Mouse (Mus musculus): ENCODE results near the gene Lhx4. TPM values are rescaled to one million over a fixed set of nuclear protein-coding genes. Genes with fewer than 3 reads are reported as not detected.

The Lhx4 gene
- polyA plus RNA-seq, 1 experiment from 2014 or later, result 3.5 TPM

DNA sequence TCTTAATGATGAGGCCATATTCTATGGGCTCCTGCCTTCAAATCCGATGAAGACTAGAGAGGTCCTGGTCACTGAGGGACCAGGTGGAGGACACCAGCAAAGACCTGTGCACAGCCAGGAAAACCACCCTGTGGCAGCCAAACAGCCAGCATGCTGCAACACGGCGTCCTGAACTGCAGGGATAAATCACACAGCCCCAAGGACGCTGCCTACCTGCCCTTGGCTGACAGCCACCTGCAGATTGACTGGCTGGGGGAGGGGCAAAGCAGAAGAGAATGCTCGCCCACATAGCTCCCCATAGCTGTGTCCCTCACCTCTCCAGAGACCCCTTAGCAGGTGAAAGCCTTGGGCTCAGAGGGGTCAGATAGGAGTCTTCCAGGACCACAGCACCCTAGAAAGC lies 31.5 kb downstream of the Lhx4 start:
- Histone ChIP-seq H3K36me3 (no peaks in the 10 kb centered on the region), H3K4me3 (no peak overlapping the region), H3K4me1 (peaks cover 3% of the 10 kb centered on the region; the same call in 1 of the 2 replicates), H3K9ac (replicated peaks) (no peak overlapping the region), H3K27me3 (peaks cover 94% of the 10 kb centered on the region), H3K4me2 (replicated peaks) (no peak overlapping the region), H3K27ac (replicated peaks) (no peak overlapping the region), H3K9me3 (no peaks in the 10 kb centered on the region)
- 61% methylated on average over 5 of the region's 5 CpGs for WGBS
- ATAC-seq (ENCODE audit: low FRiP score, low read depth), result no peak

DNA sequence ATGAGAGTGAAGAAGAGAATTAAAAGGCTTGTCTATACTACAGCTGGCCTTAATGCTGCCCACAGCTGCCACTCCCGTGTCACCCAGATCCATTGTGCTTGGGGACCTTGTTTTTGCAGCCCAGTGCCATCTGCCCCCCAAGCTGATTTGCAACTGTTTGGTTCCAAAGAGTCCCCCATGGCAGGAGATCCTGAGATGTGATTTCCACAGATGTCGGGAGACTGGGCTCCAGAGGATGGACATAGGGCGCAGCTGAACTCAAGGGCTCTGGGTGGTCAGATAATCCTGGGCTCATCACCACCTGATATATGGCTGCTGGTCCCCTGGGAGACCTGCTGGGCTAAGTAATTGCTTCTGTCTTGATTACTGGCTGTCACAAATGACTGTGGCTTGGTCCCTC lies 32.6 kb downstream of the Lhx4 start:
- no peaks in the 10 kb centered on the region for H3K9me3 ChIP-seq
- ATAC-seq (ENCODE audit: low FRiP score, low read depth), result no peak
- no peaks in the 10 kb centered on the region for H3K36me3 ChIP-seq
- no peak overlapping the region for H3K27ac ChIP-seq (replicated peaks)
- no peak overlapping the region for H3K4me2 ChIP-seq (replicated peaks)
- no peak overlapping the region for H3K4me3 ChIP-seq
- H3K4me1 ChIP-seq, result peaks cover 3% of the 10 kb centered on the region; the same call in 1 of the 2 replicates
- no peak overlapping the region for H3K9ac ChIP-seq (replicated peaks)
- H3K27me3 ChIP-seq, result peaks cover 93% of the 10 kb centered on the region
- WGBS, result 72% methylated on average over 3 of the region's 3 CpGs

- no peaks in the 10 kb centered on the region for H3K9me3 ChIP-seq
- WGBS, result 93% methylated on average over 12 of the region's 12 CpGs
- no peak overlapping the region for H3K4me3 ChIP-seq
- H3K36me3 ChIP-seq, result no peaks in the 10 kb centered on the region
- peaks cover 85% of the 10 kb centered on the region for H3K27me3 ChIP-seq
- no peak overlapping the region for H3K9ac ChIP-seq (replicated peaks)
- peaks cover 3% of the 10 kb centered on the region; the same call in 1 of the 2 replicates for H3K4me1 ChIP-seq
- ATAC-seq (ENCODE audit: low FRiP score, low read depth), result no peak
- H3K27ac ChIP-seq (replicated peaks), result no peak overlapping the region
- H3K4me2 ChIP-seq (replicated peaks), result no peak overlapping the region
These were observed 34.2 kb downstream of the Lhx4 start for GRCm38 (mm10) chr1:155717301-155717700.

DNA sequence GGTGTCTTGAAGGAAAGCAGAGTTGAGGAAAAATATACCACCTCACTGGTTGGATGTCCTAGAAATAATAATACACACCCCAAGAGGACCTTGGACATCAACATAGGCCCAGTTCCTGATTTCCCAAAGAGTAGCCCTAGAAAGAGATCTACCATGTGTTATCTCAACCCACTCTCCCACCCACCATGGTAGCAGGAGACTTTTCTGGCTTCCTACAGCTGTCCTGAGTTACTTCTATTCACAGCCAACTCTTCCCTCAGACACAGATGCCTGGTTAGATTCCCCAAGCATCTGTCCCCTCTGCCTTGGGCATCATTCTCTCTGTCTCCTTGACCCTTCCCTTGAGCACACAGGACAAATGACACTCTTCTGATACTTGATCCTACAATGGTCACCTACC lies 36.1 kb downstream of the Lhx4 start:
- H3K9ac ChIP-seq (replicated peaks), result no peak overlapping the region
- ATAC-seq (ENCODE audit: low FRiP score, low read depth), result no peak
- no peak overlapping the region for H3K4me2 ChIP-seq (replicated peaks)
- H3K27ac ChIP-seq (replicated peaks), result no peak overlapping the region
- peaks cover 3% of the 10 kb centered on the region; the same call in 1 of the 2 replicates for H3K4me1 ChIP-seq
- H3K4me3 ChIP-seq, result no peak overlapping the region
- peaks cover 74% of the 10 kb centered on the region for H3K27me3 ChIP-seq
- H3K36me3 ChIP-seq, result no peaks in the 10 kb centered on the region
- no peaks in the 10 kb centered on the region for H3K9me3 ChIP-seq

- H3K27ac ChIP-seq (replicated peaks), result no peak overlapping the region
- H3K9me3 ChIP-seq, result no peaks in the 10 kb centered on the region
- no peak for ATAC-seq (ENCODE audit: low FRiP score, low read depth)
- no peaks in the 10 kb centered on the region for H3K36me3 ChIP-seq
- H3K27me3 ChIP-seq, result peaks cover 61% of the 10 kb centered on the region
- H3K4me3 ChIP-seq, result no peak overlapping the region
- H3K4me1 ChIP-seq, result no peaks in the 10 kb centered on the region; the same call in 1 of the 2 replicates
- no peak overlapping the region for H3K4me2 ChIP-seq (replicated peaks)
- WGBS, result 59% methylated on average over 2 of the region's 2 CpGs
- H3K9ac ChIP-seq (replicated peaks), result no peak overlapping the region
These were observed 38.2 kb downstream of the Lhx4 start for GRCm38 (mm10) chr1:155713306-155713705.

DNA sequence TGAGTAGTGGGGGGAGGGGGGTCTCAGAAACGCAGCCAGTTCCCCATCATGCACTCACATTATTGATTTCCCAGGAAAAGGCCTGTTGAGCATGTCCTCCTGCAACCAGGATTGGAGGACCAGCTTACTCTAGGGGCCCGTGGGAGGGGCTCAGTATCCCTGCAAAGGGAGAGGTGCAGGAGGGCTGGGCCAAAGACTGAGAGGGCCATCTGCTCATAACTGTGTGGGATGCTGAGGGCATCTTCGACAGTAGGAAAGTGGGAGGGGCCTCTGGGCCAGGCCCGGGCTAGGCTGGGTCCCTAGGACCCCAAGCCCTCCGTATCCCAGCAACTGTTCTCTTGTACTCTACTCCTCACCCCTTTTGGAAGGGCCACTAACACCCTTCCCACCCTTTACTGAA lies 47.3 kb downstream of the Lhx4 start:
- Histone ChIP-seq H3K4me2 (replicated peaks) (no peak overlapping the region), H3K9ac (replicated peaks) (no peak overlapping the region), H3K4me3 (no peak overlapping the region), H3K9me3 (no peaks in the 10 kb centered on the region), H3K4me1 (no peaks in the 10 kb centered on the region; the same call in none of the 2 replicates), H3K27ac (replicated peaks) (no peak overlapping the region), H3K36me3 (no peaks in the 10 kb centered on the region), H3K27me3 (peaks cover 12% of the 10 kb centered on the region)
- peak; percentile 77 for ATAC-seq (ENCODE audit: low FRiP score, low read depth)
- 59% methylated on average over 5 of the region's 5 CpGs for WGBS

DNA sequence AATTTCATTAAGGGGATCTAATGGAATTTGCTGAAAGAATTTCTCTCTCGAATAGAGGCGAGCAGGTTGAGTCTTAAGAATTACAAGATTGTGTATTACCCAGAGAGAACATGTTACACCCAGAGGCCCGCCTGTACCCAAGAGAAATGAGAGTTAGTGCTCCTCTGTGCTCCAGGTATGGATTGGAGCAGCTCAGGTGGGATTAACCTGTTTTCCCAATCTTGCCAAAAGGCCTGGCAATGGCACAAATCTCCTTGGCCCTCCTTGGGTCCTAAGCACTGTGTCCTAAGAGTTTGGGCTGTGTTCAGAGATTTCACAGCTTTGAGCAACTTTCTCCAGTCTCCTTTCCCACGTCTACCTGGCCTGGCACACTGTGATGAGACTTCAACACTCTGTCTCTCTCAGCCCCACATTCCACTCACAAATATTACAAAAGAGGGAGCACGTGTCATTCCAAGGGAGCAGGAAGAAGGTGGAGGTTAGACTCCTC lies 48.2 kb downstream of the Lhx4 start:
- H3K27ac ChIP-seq (replicated peaks), result no peak overlapping the region
- ATAC-seq (ENCODE audit: low FRiP score, low read depth), result no peak
- peaks cover 7% of the 10 kb centered on the region for H3K4me1 ChIP-seq
- no peaks in the 10 kb centered on the region for H3K36me3 ChIP-seq
- H3K27me3 ChIP-seq, result peaks cover 12% of the 10 kb centered on the region
- 87% methylated on average over 5 of the region's 5 CpGs for WGBS
- no peak overlapping the region for H3K9ac ChIP-seq (replicated peaks)
- no peak overlapping the region for H3K4me3 ChIP-seq
- H3K4me2 ChIP-seq (replicated peaks), result no peak overlapping the region
- H3K9me3 ChIP-seq, result no peaks in the 10 kb centered on the region

- peaks cover 7% of the 10 kb centered on the region for H3K4me1 ChIP-seq
- H3K36me3 ChIP-seq, result no peaks in the 10 kb centered on the region
- no peak for ATAC-seq (ENCODE audit: low FRiP score, low read depth)
- no peak overlapping the region for H3K4me2 ChIP-seq (replicated peaks)
- H3K9ac ChIP-seq (replicated peaks), result no peak overlapping the region
- H3K27ac ChIP-seq (replicated peaks), result no peak overlapping the region
- no peak overlapping the region for H3K4me3 ChIP-seq
- H3K27me3 ChIP-seq, result peaks cover 14% of the 10 kb centered on the region
- no peaks in the 10 kb centered on the region for H3K9me3 ChIP-seq
These were observed 50.6 kb downstream of the Lhx4 start for GRCm38 (mm10) chr1:155700886-155701285.

GRCm38 (mm10) chr1:155698373-155699159 lies 52.9 kb downstream of the Lhx4 start:
- no peak for ATAC-seq (ENCODE audit: low FRiP score, low read depth)
- 65% methylated on average over 17 of the region's 17 CpGs for WGBS
- H3K27ac ChIP-seq (replicated peaks), result no peak overlapping the region

GRCm38 (mm10) chr1:155693443-155693842 lies 58.0 kb downstream of the Lhx4 start:
- ATAC-seq (ENCODE audit: low FRiP score, low read depth), result no peak

More at GRCm38 (mm10) chr1:155698373-155699159, 52.9 kb downstream of the Lhx4 start:
- no peak overlapping the region for H3K4me3 ChIP-seq
- H3K36me3 ChIP-seq, result no peaks in the 10 kb centered on the region
- H3K9ac ChIP-seq (replicated peaks), result no peak overlapping the region
- no peak overlapping the region for H3K4me2 ChIP-seq (replicated peaks)
- peaks cover 6% of the 10 kb centered on the region; the same call in 1 of the 2 replicates for H3K27me3 ChIP-seq
- H3K4me1 ChIP-seq, result peaks cover 7% of the 10 kb centered on the region; the same call in 1 of the 2 replicates
- no peaks in the 10 kb centered on the region for H3K9me3 ChIP-seq

GRCm38 (mm10) chr1:155693026-155693425 lies 58.5 kb downstream of the Lhx4 start:
- Histone ChIP-seq H3K4me2 (replicated peaks) (no peak overlapping the region), H3K4me1 (no peaks in the 10 kb centered on the region; the same call in 1 of the 2 replicates), H3K27ac (replicated peaks) (no peak overlapping the region), H3K9me3 (no peaks in the 10 kb centered on the region), H3K36me3 (no peaks in the 10 kb centered on the region), H3K4me3 (no peak overlapping the region), H3K27me3 (0 out of 2 replicates have a peak, but pooled peaks cover 2% of the 10 kb centered on the region), H3K9ac (replicated peaks) (no peak overlapping the region)
- no peak for ATAC-seq (ENCODE audit: low FRiP score, low read depth)
- WGBS, result 76% methylated on average over 11 of the region's 11 CpGs

More at GRCm38 (mm10) chr1:155693443-155693842, 58.0 kb downstream of the Lhx4 start:
- Histone ChIP-seq H3K9me3 (no peaks in the 10 kb centered on the region), H3K27ac (replicated peaks) (no peak overlapping the region), H3K27me3 (0 out of 2 replicates have a peak, but pooled peaks cover 2% of the 10 kb centered on the region), H3K4me1 (peaks cover 3% of the 10 kb centered on the region), H3K36me3 (no peaks in the 10 kb centered on the region), H3K4me2 (replicated peaks) (no peak overlapping the region), H3K4me3 (no peak overlapping the region), H3K9ac (replicated peaks) (no peak overlapping the region)
- WGBS, result 49% methylated on average over 5 of the region's 5 CpGs

- no peak for ATAC-seq (ENCODE audit: low FRiP score, low read depth)
- H3K4me3 ChIP-seq, result no peak overlapping the region
- 92% methylated on average over 6 of the region's 6 CpGs for WGBS
- no peaks in the 10 kb centered on the region for H3K36me3 ChIP-seq
- no peak overlapping the region for H3K27ac ChIP-seq (replicated peaks)
- no peaks in the 10 kb centered on the region for H3K27me3 ChIP-seq
- H3K4me1 ChIP-seq, result no peaks in the 10 kb centered on the region; the same call in 1 of the 2 replicates
- no peak overlapping the region for H3K4me2 ChIP-seq (replicated peaks)
- no peaks in the 10 kb centered on the region for H3K9me3 ChIP-seq
- H3K9ac ChIP-seq (replicated peaks), result no peak overlapping the region
These were observed 59.3 kb downstream of the Lhx4 start for GRCm38 (mm10) chr1:155692230-155692629.
